Mouse (Mus musculus) liver, embryonic 16.5 days (tissue): ENCODE results near the gene C130032M10Rik. TPM values are rescaled to one million over a fixed set of nuclear protein-coding genes. Genes with fewer than 3 reads are reported as not detected.
A peak's percentile ranks its signal among the peaks of the same experiment; 100 is the strongest.

Experiments used
- ATAC-seq: fragments of 200-750 bp; cut with Nextera tagmentation; 2 replicates; pipeline ENCODE4 v1.8.0; 2017; ENCODE audit warnings: low read depth, mild to moderate bottlenecking, moderate number of reproducible peaks, moderate library complexity
- H3K27ac ChIP-seq: fragments of 300-500 bp; sonication (generic); 2 replicates; pipeline ENCODE4 v1.5.1; 2014; ENCODE audit warnings: mild to moderate bottlenecking, low read length
- H3K27me3 ChIP-seq: fragments of 300-500 bp; sonication (generic); 2 replicates; pipeline ENCODE4 v1.6.1; 2014; ENCODE audit warnings: low read depth, low read length, mixed read lengths; ENCODE audit not compliant: control insufficient read depth, insufficient read depth
- H3K36me3 ChIP-seq: fragments of 300-500 bp; sonication (generic); 2 replicates; pipeline ENCODE4 v1.6.1; 2014; ENCODE audit warnings: mild to moderate bottlenecking; ENCODE audit not compliant: control insufficient read depth, insufficient read depth
- H3K4me1 ChIP-seq: fragments of 300-500 bp; sonication (generic); 2 replicates; pipeline ENCODE4 v1.6.1; 2014; ENCODE audit warnings: low read depth, low read length, mixed read lengths; ENCODE audit not compliant: control insufficient read depth
- H3K4me2 ChIP-seq: fragments of 300-500 bp; sonication (generic); 2 replicates; pipeline ENCODE4 v1.6.1; 2014; ENCODE audit warnings: low read depth, low read length, mixed read lengths
- H3K4me3 ChIP-seq: fragments of 300-500 bp; sonication (generic); 2 replicates; pipeline ENCODE4 v1.5.1; 2014; ENCODE audit warnings: low read depth, mild to moderate bottlenecking, low read length
- H3K9ac ChIP-seq: fragments of 300-500 bp; sonication (generic); 2 replicates; pipeline ENCODE4 v1.6.1; 2014; ENCODE audit warnings: low read depth, low read length
- H3K9me3 ChIP-seq: fragments of 300-500 bp; sonication (generic); replicated peaks from 2 replicates; pipeline ENCODE4 v1.6.1; 2016; ENCODE audit warnings: low read length; ENCODE audit not compliant: control insufficient read depth
- WGBS: fragments of 180-500 bp; shearing (Covaris S2); extraction: QIAGEN DNeasy Blood & Tissue Kit; methylation state at CpG from one replicate; pipeline ENCODE4 v1.1.7; 2014; ENCODE audit not compliant: insufficient replicate concordance; 5-methylcytosine and 5-hydroxymethylcytosine counted together
- polyA plus RNA-seq: library from polyadenylated mRNA; unstranded; fragments of >200 nt; fragmentation: Nextera tagmentation; extraction: Ambion mirVana; gene quantifications from 2 replicates; pipeline ENCODE4 v1.2.1, GENCODE M21; 2015

Gene C130032M10Rik
- polyA plus RNA-seq, 1 experiment from 2014 or later: not detected

- H3K36me3 ChIP-seq: no peaks in the 10 kb centered on the region
- H3K9ac ChIP-seq: peak overlapping the region; percentile 25
- H3K27me3 ChIP-seq: peaks cover 61% of the 10 kb centered on the region
- H3K4me1 ChIP-seq: no peaks in the 10 kb centered on the region; the same call in none of the 2 replicates
- H3K9me3 ChIP-seq: no peaks in the 10 kb centered on the region
- H3K4me2 ChIP-seq: peak overlapping the region; percentile 55
- no peak for ATAC-seq
- WGBS: 3% methylated on average over 36 of the region's 36 CpGs
- H3K4me3 ChIP-seq: peak overlapping the region; percentile 58
- H3K27ac ChIP-seq: no peak overlapping the region
These were observed 45.5 kb downstream of the C130032M10Rik start for GRCm38 (mm10) chr9:114560771-114561670.

- H3K36me3 ChIP-seq: no peaks in the 10 kb centered on the region
- H3K27ac ChIP-seq: no peak overlapping the region
- H3K9ac ChIP-seq: no peak overlapping the region
- peaks cover 61% of the 10 kb centered on the region for H3K27me3 ChIP-seq
- 1% methylated on average over 12 of the region's 12 CpGs for WGBS
- H3K4me3 ChIP-seq: peak overlapping the region; percentile 58
- peak overlapping the region; percentile 55 for H3K4me2 ChIP-seq
- ATAC-seq: no peak
- H3K4me1 ChIP-seq: no peaks in the 10 kb centered on the region; the same call in none of the 2 replicates
- no peaks in the 10 kb centered on the region for H3K9me3 ChIP-seq
These were observed 46.1 kb downstream of the C130032M10Rik start for GRCm38 (mm10) chr9:114561671-114561971.

- Histone ChIP-seq H3K36me3 (no peaks in the 10 kb centered on the region), H3K9ac (peak overlapping the region; percentile 50; the same call in 1 of the 2 replicates), H3K4me1 (no peaks in the 10 kb centered on the region; the same call in none of the 2 replicates), H3K4me2 (peak overlapping the region; percentile 55), H3K4me3 (peak overlapping the region; percentile 58), H3K27ac (no peak overlapping the region), H3K27me3 (peaks cover 61% of the 10 kb centered on the region), H3K9me3 (no peaks in the 10 kb centered on the region)
- WGBS: under 1% methylated on average over 96 of the region's 101 CpGs
- peak; percentile 28; the same call in 1 of the 2 replicates for ATAC-seq
These were observed 46.8 kb downstream of the C130032M10Rik start for GRCm38 (mm10) chr9:114562031-114562918.

GRCm38 (mm10) chr9:114562919-114563751 is 47.6 kb downstream of the C130032M10Rik start:
- ATAC-seq: 0 out of 2 replicates have a peak, but pooled peaks have one; percentile 7
- Histone ChIP-seq H3K9me3 (no peaks in the 10 kb centered on the region), H3K9ac (peak overlapping the region; percentile 50), H3K27me3 (peaks cover 61% of the 10 kb centered on the region), H3K4me1 (no peaks in the 10 kb centered on the region; the same call in none of the 2 replicates), H3K4me3 (peak overlapping the region; percentile 58), H3K4me2 (peak overlapping the region; percentile 55), H3K36me3 (no peaks in the 10 kb centered on the region), H3K27ac (peak overlapping the region; percentile 63)
- under 1% methylated on average over 115 of the region's 122 CpGs for WGBS

GRCm38 (mm10) chr9:114563761-114564606 is 48.5 kb downstream of the C130032M10Rik start, which contains the start of gene Trim71:
Trim71 (minus strand) TSS chr9:114564369.
- peak within 1 kb of the TSS; percentile 58 for H3K4me3 ChIP-seq

GRCm38 (mm10) chr9:114564667-114565066 is 49.2 kb downstream of the C130032M10Rik start:
- Histone ChIP-seq H3K9ac (no peak overlapping the region), H3K27me3 (peaks cover 58% of the 10 kb centered on the region), H3K4me2 (peak overlapping the region; percentile 55), H3K9me3 (no peaks in the 10 kb centered on the region), H3K36me3 (no peaks in the 10 kb centered on the region), H3K4me3 (peak overlapping the region; percentile 58), H3K27ac (peak overlapping the region; percentile 7; the same call in 1 of the 2 replicates), H3K4me1 (no peaks in the 10 kb centered on the region; the same call in none of the 2 replicates)
- WGBS: under 1% methylated on average over 10 of the region's 10 CpGs
- no peak for ATAC-seq

More at GRCm38 (mm10) chr9:114563761-114564606, 48.5 kb downstream of the C130032M10Rik start, which contains the start of gene Trim71:
- H3K27me3 ChIP-seq: peaks cover 61% of the 10 kb centered on the region
- no peaks in the 10 kb centered on the region for H3K9me3 ChIP-seq
- ATAC-seq: peak; percentile 33; the same call in 1 of the 2 replicates
- no peaks in the 10 kb centered on the region for H3K36me3 ChIP-seq
- peak within 1 kb of the TSS; percentile 55 for H3K4me2 ChIP-seq
- H3K4me1 ChIP-seq: no peaks in the 10 kb centered on the region; the same call in none of the 2 replicates
- H3K9ac ChIP-seq: peak within 1 kb of the TSS; percentile 50
- H3K27ac ChIP-seq: peak within 1 kb of the TSS; percentile 63
- 1% methylated on average over 87 of the region's 91 CpGs for WGBS
